Mouse (Mus musculus) lung, adult 2 months (tissue): ENCODE results near the gene 4933411K16Rik.

ENCODE experiments used
- CTCF ChIP-seq: fragments of 200-500 bp; IDR thresholded peaks from 2 replicates; pipeline ENCODE4 v1.5.1; 2011; ENCODE audit warnings: mild to moderate bottlenecking, low read length, control low read depth; ENCODE audit not compliant: insufficient read depth
- POLR2A ChIP-seq: fragments of 200-500 bp; IDR thresholded peaks from 2 replicates; pipeline ENCODE4 v1.6.1; 2011; ENCODE audit warnings: low read depth, mild to moderate bottlenecking, control low read depth, low read length, borderline replicate concordance; ENCODE audit errors: extremely low read depth

DNA sequence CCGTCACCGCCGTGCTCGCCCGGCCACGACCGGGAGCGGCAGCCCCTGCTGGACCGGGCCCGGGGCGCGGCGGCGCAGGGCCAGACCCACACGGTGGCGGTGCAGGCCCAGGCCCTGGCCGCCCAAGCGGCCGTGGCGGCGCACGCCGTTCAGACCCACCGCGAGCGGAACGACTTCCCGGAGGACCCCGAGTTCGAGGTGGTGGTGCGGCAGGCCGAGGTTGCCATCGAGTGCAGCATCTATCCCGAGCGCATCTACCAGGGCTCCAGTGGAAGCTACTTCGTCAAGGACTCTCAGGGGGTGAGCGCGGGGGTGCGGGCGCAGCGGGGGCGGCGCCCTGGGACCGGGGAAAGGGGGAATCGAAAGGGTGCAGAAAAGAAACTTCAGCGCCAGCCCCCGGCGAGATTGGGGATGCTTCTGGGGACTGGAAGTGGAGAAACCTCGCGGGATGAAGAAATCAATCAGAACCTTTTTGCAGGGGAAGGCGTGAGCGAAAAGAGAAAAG, 38.6 kb downstream of the 4933411K16Rik start:
- TF ChIP-seq CTCF (no peak), POLR2A (no peak)
